Mouse (Mus musculus) kidney, adult 2 months (tissue): ENCODE measurements around the gene Spata3. TPM values are rescaled to one million over a fixed set of nuclear protein-coding genes. Genes with fewer than 3 reads are reported as not detected.
"Not testable (repeated sequence)": the region's sequence is repeated elsewhere in the genome, so short reads cannot be mapped to it uniquely, and the experiment has no call there.

Source experiments
- DNase-seq: peaks from one replicate; pipeline ENCODE4 v3.0.0; 2021
- H3K27ac ChIP-seq: fragments of 200-500 bp; 2 replicates; pipeline ENCODE4 v1.5.1; 2012; ENCODE audit warnings: low read depth, low read length, control low read depth, inconsistent platforms; ENCODE audit not compliant: insufficient read depth
- H3K27me3 ChIP-seq: fragments of 200-500 bp; replicated peaks from 2 replicates; pipeline ENCODE4 v1.6.1; 2012; ENCODE audit warnings: mild to moderate bottlenecking, moderate library complexity, low read length, inconsistent platforms; ENCODE audit not compliant: control insufficient read depth, insufficient read depth
- H3K36me3 ChIP-seq: fragments of 200-500 bp; 2 replicates; pipeline ENCODE4 v1.6.1; 2012; ENCODE audit warnings: mild to moderate bottlenecking, moderate library complexity, low read length, inconsistent platforms; ENCODE audit not compliant: control insufficient read depth, insufficient read depth
- H3K4me1 ChIP-seq: fragments of 200-500 bp; 2 replicates; pipeline ENCODE4 v1.6.1; 2011; ENCODE audit warnings: low read length; ENCODE audit not compliant: control insufficient read depth, insufficient read depth
- H3K4me3 ChIP-seq: fragments of 200-500 bp; 2 replicates; pipeline ENCODE4 v1.5.1; 2011; ENCODE audit warnings: mild to moderate bottlenecking, low read depth, low read length, control low read depth; ENCODE audit not compliant: insufficient read depth
- CTCF ChIP-seq: fragments of 200-500 bp; conservative IDR thresholded peaks from 2 replicates; pipeline ENCODE4 v1.5.1; 2011; ENCODE audit warnings: low read depth, mild to moderate bottlenecking, control low read depth, low read length, moderate library complexity, mixed read lengths; ENCODE audit not compliant: insufficient read depth, insufficient read length
- POLR2A ChIP-seq: fragments of 200-500 bp; IDR thresholded peaks from one replicate; pipeline ENCODE4 v1.6.1; 2011; ENCODE audit warnings: low read depth, low read length, control low read depth
- WGBS: fragments of 180-500 bp; shearing (Covaris S2); methylation state at CpG from one replicate; pipeline ENCODE4 v1.1.7; 2018; 5-methylcytosine and 5-hydroxymethylcytosine counted together
- polyA plus RNA-seq: library from polyadenylated mRNA; depleted of rRNA; stranded (reverse); fragments of >200 nt; gene quantifications from 2 replicates; pipeline ENCODE4 v1.2.3, GENCODE M21; 2012

The Spata3 gene
- polyA plus RNA-seq, 1 experiment, result 0.39 TPM

GRCm38 (mm10) chr1:85999853-86000570 lies 16.6 kb upstream of the Spata3 start:
- DNase-seq, result peak; percentile 32
- H3K4me3 ChIP-seq, result no peak overlapping the region

GRCm38 (mm10) chr1:86005540-86005939 lies 11.1 kb upstream of the Spata3 start:
- H3K27me3 ChIP-seq, result no peaks in the 10 kb centered on the region
- no peak overlapping the region for H3K4me3 ChIP-seq
- no peaks in the 10 kb centered on the region for H3K4me1 ChIP-seq
- TF ChIP-seq CTCF (no peak), POLR2A (no peak)
- H3K27ac ChIP-seq, result no peak overlapping the region
- H3K36me3 ChIP-seq, result no peaks in the 10 kb centered on the region
- 73% methylated on average over 10 of the region's 10 CpGs for WGBS
- no peak for DNase-seq

More at GRCm38 (mm10) chr1:85999853-86000570, 16.6 kb upstream of the Spata3 start:
- 57% methylated on average over 18 of the region's 18 CpGs for WGBS
- H3K36me3 ChIP-seq, result no peaks in the 10 kb centered on the region
- TF ChIP-seq CTCF, result no peak
- no peak for TF ChIP-seq POLR2A
- H3K4me1 ChIP-seq, result no peaks in the 10 kb centered on the region
- H3K27me3 ChIP-seq, result no peaks in the 10 kb centered on the region
- H3K27ac ChIP-seq, result no peak overlapping the region

- H3K27ac ChIP-seq, result no peak overlapping the region
- no peaks in the 10 kb centered on the region for H3K27me3 ChIP-seq
- H3K36me3 ChIP-seq, result no peaks in the 10 kb centered on the region
- TF ChIP-seq CTCF (no peak), POLR2A (no peak)
- WGBS, result 79% methylated on average over 6 of the region's 6 CpGs
- no peak for DNase-seq
- no peaks in the 10 kb centered on the region for H3K4me1 ChIP-seq
- no peak overlapping the region for H3K4me3 ChIP-seq
Measured at GRCm38 (mm10) chr1:86006040-86006439, 10.6 kb upstream of the Spata3 start.

GRCm38 (mm10) chr1:86007778-86008177 lies 8.8 kb upstream of the Spata3 start:
- Histone ChIP-seq H3K27me3 (no peaks in the 10 kb centered on the region), H3K4me1 (no peaks in the 10 kb centered on the region), H3K36me3 (no peaks in the 10 kb centered on the region), H3K4me3 (no peak overlapping the region), H3K27ac (no peak overlapping the region)
- 2% methylated on average over 7 of the region's 7 CpGs for WGBS
- DNase-seq, result peak; percentile 86
- TF ChIP-seq CTCF, result peak; percentile 93
- no peak for TF ChIP-seq POLR2A

DNA sequence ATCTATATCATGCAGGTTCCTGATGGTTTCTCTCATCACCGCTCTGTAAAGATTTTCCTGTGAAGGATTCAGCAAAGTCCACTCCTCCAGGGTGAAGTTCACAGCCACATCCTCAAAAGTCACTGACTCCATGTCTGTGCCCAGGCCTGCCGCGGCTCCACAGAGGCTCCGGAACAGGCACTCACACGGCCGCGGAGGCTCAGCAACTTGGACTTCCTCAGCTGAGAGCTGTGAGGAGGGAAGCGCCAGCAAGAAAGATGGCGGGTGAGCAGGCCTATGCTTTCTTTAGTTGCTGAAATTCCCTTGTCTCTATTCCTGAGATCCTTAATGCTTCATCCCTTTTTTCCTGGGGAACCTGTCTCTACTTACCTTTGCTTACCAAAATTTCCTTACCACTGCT lies 858 bp upstream of the Spata3 start:
- 97% methylated on average over 9 of the region's 9 CpGs for whole genome bisulfite sequencing

GRCm38 (mm10) chr1:86018235-86019055 lies 1.8 kb downstream of the Spata3 start:
- Histone ChIP-seq H3K4me3 (peak overlapping the region; percentile 35; the same call in 1 of the 2 replicates), H3K4me1 (no peaks in the 10 kb centered on the region), H3K27ac (no peak overlapping the region), H3K36me3 (no peaks in the 10 kb centered on the region), H3K27me3 (peaks cover 2% of the 10 kb centered on the region; the same call in 1 of the 2 replicates)
- no peak for TF ChIP-seq POLR2A
- 0 out of 2 replicates have a peak, but pooled peaks have one; percentile 26 for TF ChIP-seq CTCF
- WGBS, result 3% methylated on average over 60 of the region's 60 CpGs
- peak; percentile 26 for DNase-seq

More for the DNA sequence above, 858 bp upstream of the Spata3 start:
- H3K4me1 ChIP-seq, H3K27me3 ChIP-seq, H3K4me3 ChIP-seq, H3K27ac ChIP-seq, DNase-seq, H3K36me3 ChIP-seq: not testable (repeated sequence)

GRCm38 (mm10) chr1:86021365-86021989 lies 4.9 kb downstream of the Spata3 start:
- Histone ChIP-seq H3K4me3 (no peak overlapping the region), H3K27ac (no peak overlapping the region), H3K36me3 (no peaks in the 10 kb centered on the region), H3K27me3 (peaks cover 2% of the 10 kb centered on the region; the same call in 1 of the 2 replicates), H3K4me1 (no peaks in the 10 kb centered on the region)
- 77% methylated on average over 11 of the region's 11 CpGs for WGBS
- DNase-seq, result no peak
- TF ChIP-seq CTCF (0 out of 2 replicates have a peak, but pooled peaks have one; percentile 10), POLR2A (no peak)
